Mouse (Mus musculus): ENCODE results near the gene Zfp367.

DNA sequence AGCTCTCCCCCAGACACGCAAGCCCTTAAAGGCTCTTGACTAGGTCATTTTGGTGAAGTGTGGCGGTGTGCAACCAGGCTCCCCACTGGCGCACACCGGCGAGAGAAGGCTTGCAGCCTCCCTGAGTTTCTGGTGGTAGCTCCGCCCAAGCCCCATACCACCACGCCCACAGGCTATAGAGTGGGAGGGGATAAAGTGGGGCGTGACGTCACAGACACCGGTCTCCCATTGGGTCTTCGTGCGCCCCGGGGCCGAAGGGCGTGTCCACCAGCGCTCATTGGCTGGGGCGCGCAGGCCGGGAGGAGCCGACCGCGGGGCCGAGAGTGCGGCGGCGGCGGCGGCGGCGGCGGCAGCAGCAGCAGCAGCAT is 8.5 kb upstream of the Zfp367 start, which contains the start of gene Habp4:
- TF ChIP-seq POLR2A (IDR thresholded peaks at IDR 0.05; ENCODE audit: borderline replicate concordance, low read depth, low read length) (no peak), CTCF (IDR thresholded peaks at IDR 0.05; ENCODE audit: low read depth, low read length) (no peak)
